Mouse (Mus musculus) neural tube, embryonic 13.5 days (tissue): ENCODE results near the gene Cmtm4. TPM values are rescaled to one million over a fixed set of nuclear protein-coding genes. Genes with fewer than 3 reads are reported as not detected.

Experiments used
- ATAC-seq: fragments of 200-750 bp; cut with Nextera tagmentation; 2 replicates; pipeline ENCODE4 v1.8.0; 2017; ENCODE audit warnings: low read depth, mild to moderate bottlenecking, moderate TSS enrichment, moderate library complexity
- H3K27ac ChIP-seq: fragments of 300-500 bp; sonication (generic); replicated peaks from 2 replicates; pipeline ENCODE4 v1.5.1; 2015; ENCODE audit warnings: moderate library complexity, mild to moderate bottlenecking, inconsistent platforms
- H3K27me3 ChIP-seq: fragments of 300-500 bp; sonication (generic); 2 replicates; pipeline ENCODE4 v1.6.1; 2015; ENCODE audit warnings: mild to moderate bottlenecking, inconsistent platforms
- H3K36me3 ChIP-seq: fragments of 300-500 bp; sonication (generic); 2 replicates; pipeline ENCODE4 v1.6.1; 2015; ENCODE audit warnings: mild to moderate bottlenecking, inconsistent platforms
- H3K4me1 ChIP-seq: fragments of 300-500 bp; sonication (generic); replicated peaks from 2 replicates; pipeline ENCODE4 v1.6.1; 2015; ENCODE audit warnings: inconsistent platforms
- H3K4me2 ChIP-seq: fragments of 300-500 bp; sonication (generic); 2 replicates; pipeline ENCODE4 v1.6.1; 2015; ENCODE audit warnings: inconsistent platforms, mild to moderate bottlenecking, moderate library complexity
- H3K4me3 ChIP-seq: fragments of 300-500 bp; sonication (generic); 2 replicates; pipeline ENCODE4 v1.5.1; 2015; ENCODE audit warnings: mild to moderate bottlenecking, inconsistent platforms
- H3K9ac ChIP-seq: fragments of 300-500 bp; sonication (generic); 2 replicates; pipeline ENCODE4 v1.6.1; 2015; ENCODE audit warnings: moderate library complexity, mild to moderate bottlenecking, inconsistent platforms
- H3K9me3 ChIP-seq: fragments of 300-500 bp; sonication (generic); 2 replicates; pipeline ENCODE4 v1.6.1; 2016; ENCODE audit warnings: inconsistent platforms
- WGBS: fragments of 180-500 bp; shearing (Covaris S2); methylation state at CpG from one replicate; pipeline ENCODE4 v1.1.7; 2015; 5-methylcytosine and 5-hydroxymethylcytosine counted together
- polyA plus RNA-seq: library from polyadenylated mRNA; unstranded; fragments of >200 nt; fragmentation: Nextera tagmentation; extraction: Ambion mirVana; gene quantifications from 2 replicates; pipeline ENCODE4 v1.2.1, GENCODE M21; 2015

The Cmtm4 gene
- polyA plus RNA-seq, 1 experiment from 2014 or later: 1.6 TPM

GRCm38 (mm10) chr8:104342426-104342825 is 53.2 kb downstream of the Cmtm4 start:
- Histone ChIP-seq H3K9me3 (no peaks in the 10 kb centered on the region), H3K4me2 (no peak overlapping the region), H3K27ac (no peak overlapping the region), H3K4me3 (no peak overlapping the region), H3K27me3 (no peaks in the 10 kb centered on the region), H3K36me3 (no peaks in the 10 kb centered on the region), H3K4me1 (peaks cover 20% of the 10 kb centered on the region), H3K9ac (no peak overlapping the region)
- ATAC-seq: no peak
- 82% methylated on average over 5 of the region's 5 CpGs for WGBS

GRCm38 (mm10) chr8:104341678-104342077 is 53.9 kb downstream of the Cmtm4 start:
- no peaks in the 10 kb centered on the region for H3K36me3 ChIP-seq
- peaks cover 18% of the 10 kb centered on the region for H3K4me1 ChIP-seq
- H3K4me2 ChIP-seq: peak overlapping the region; percentile 86
- no peak overlapping the region for H3K27ac ChIP-seq
- 43% methylated on average over 6 of the region's 6 CpGs for WGBS
- H3K9ac ChIP-seq: no peak overlapping the region
- H3K4me3 ChIP-seq: peak overlapping the region; percentile 60
- no peaks in the 10 kb centered on the region for H3K9me3 ChIP-seq
- no peaks in the 10 kb centered on the region for H3K27me3 ChIP-seq
- ATAC-seq: no peak

GRCm38 (mm10) chr8:104341106-104341561 is 54.5 kb downstream of the Cmtm4 start:
- peak; percentile 72 for ATAC-seq
- H3K9ac ChIP-seq: peak overlapping the region; percentile 78
- H3K4me3 ChIP-seq: peak overlapping the region; percentile 60
- no peaks in the 10 kb centered on the region for H3K27me3 ChIP-seq
- under 1% methylated on average over 24 of the region's 24 CpGs for WGBS
- H3K9me3 ChIP-seq: no peaks in the 10 kb centered on the region
- peak overlapping the region; percentile 86 for H3K4me2 ChIP-seq
- H3K36me3 ChIP-seq: no peaks in the 10 kb centered on the region
- peak overlapping the region; percentile 75 for H3K27ac ChIP-seq
- H3K4me1 ChIP-seq: peaks cover 16% of the 10 kb centered on the region

GRCm38 (mm10) chr8:104340233-104341105 is 55.1 kb downstream of the Cmtm4 start:
- ATAC-seq: peak; percentile 77
- H3K9me3 ChIP-seq: no peaks in the 10 kb centered on the region
- peak overlapping the region; percentile 60 for H3K4me3 ChIP-seq
- H3K27me3 ChIP-seq: no peaks in the 10 kb centered on the region
- under 1% methylated on average over 51 of the region's 54 CpGs for WGBS
- H3K4me2 ChIP-seq: peak overlapping the region; percentile 86
- no peaks in the 10 kb centered on the region for H3K36me3 ChIP-seq
- H3K27ac ChIP-seq: peak overlapping the region; percentile 75
- H3K4me1 ChIP-seq: peaks cover 16% of the 10 kb centered on the region
- H3K9ac ChIP-seq: peak overlapping the region; percentile 78

GRCm38 (mm10) chr8:104339983-104340232 is 55.7 kb downstream of the Cmtm4 start:
- no peaks in the 10 kb centered on the region for H3K27me3 ChIP-seq
- H3K27ac ChIP-seq: no peak overlapping the region
- H3K9me3 ChIP-seq: no peaks in the 10 kb centered on the region
- whole genome bisulfite sequencing: 0% methylated on average over 6 of the region's 6 CpGs
- H3K36me3 ChIP-seq: no peaks in the 10 kb centered on the region
- H3K4me1 ChIP-seq: peaks cover 16% of the 10 kb centered on the region
- ATAC-seq: peak; percentile 9
- peak overlapping the region; percentile 86 for H3K4me2 ChIP-seq
- H3K9ac ChIP-seq: peak overlapping the region; percentile 78
- H3K4me3 ChIP-seq: peak overlapping the region; percentile 60

- ATAC-seq: no peak; the same call in 1 of the 2 replicates
- H3K27me3 ChIP-seq: no peaks in the 10 kb centered on the region
- no peak within 1 kb of the TSS for H3K27ac ChIP-seq
- H3K9me3 ChIP-seq: no peaks in the 10 kb centered on the region
- WGBS: 20% methylated on average over 16 of the region's 18 CpGs
- H3K36me3 ChIP-seq: no peaks in the 10 kb centered on the region
- peak within 1 kb of the TSS; percentile 60 for H3K4me3 ChIP-seq
- H3K4me2 ChIP-seq: peak within 1 kb of the TSS; percentile 86
- peaks cover 16% of the 10 kb centered on the region for H3K4me1 ChIP-seq
- H3K9ac ChIP-seq: peak within 1 kb of the TSS; percentile 78
Observed at GRCm38 (mm10) chr8:104339229-104339982, 56.2 kb downstream of the Cmtm4 start, which contains the start of gene Cmtm3. TSS of gene Cmtm3 (plus strand) at chr8:104339410.

GRCm38 (mm10) chr8:104337890-104338289 is 57.7 kb downstream of the Cmtm4 start:
- H3K36me3 ChIP-seq: no peaks in the 10 kb centered on the region
- WGBS: 53% methylated on average over 3 of the region's 3 CpGs
- no peak overlapping the region for H3K4me3 ChIP-seq
- no peak for ATAC-seq
- no peak overlapping the region for H3K27ac ChIP-seq
- H3K27me3 ChIP-seq: no peaks in the 10 kb centered on the region
- no peaks in the 10 kb centered on the region for H3K9me3 ChIP-seq
- H3K4me2 ChIP-seq: no peak overlapping the region
- H3K4me1 ChIP-seq: peaks cover 13% of the 10 kb centered on the region
- no peak overlapping the region for H3K9ac ChIP-seq

GRCm38 (mm10) chr8:104336806-104337205 is 58.8 kb downstream of the Cmtm4 start:
- Histone ChIP-seq H3K27me3 (no peaks in the 10 kb centered on the region), H3K4me3 (no peak overlapping the region), H3K27ac (no peak overlapping the region), H3K4me2 (no peak overlapping the region), H3K36me3 (no peaks in the 10 kb centered on the region), H3K4me1 (peaks cover 13% of the 10 kb centered on the region), H3K9ac (no peak overlapping the region), H3K9me3 (no peaks in the 10 kb centered on the region)
- WGBS: 86% methylated on average over 1 of the region's 1 CpGs
- ATAC-seq: no peak

GRCm38 (mm10) chr8:104334196-104334595 is 61.4 kb downstream of the Cmtm4 start:
- no peak for ATAC-seq
- no peaks in the 10 kb centered on the region for H3K4me1 ChIP-seq
- no peaks in the 10 kb centered on the region for H3K36me3 ChIP-seq
- whole genome bisulfite sequencing: 63% methylated on average over 1 of the region's 1 CpGs
- no peaks in the 10 kb centered on the region for H3K27me3 ChIP-seq
- no peak overlapping the region for H3K27ac ChIP-seq
- no peaks in the 10 kb centered on the region for H3K9me3 ChIP-seq
- H3K9ac ChIP-seq: no peak overlapping the region
- H3K4me2 ChIP-seq: no peak overlapping the region
- no peak overlapping the region for H3K4me3 ChIP-seq

- Histone ChIP-seq H3K36me3 (no peaks in the 10 kb centered on the region), H3K9me3 (no peaks in the 10 kb centered on the region), H3K27me3 (no peaks in the 10 kb centered on the region), H3K27ac (no peak overlapping the region), H3K4me2 (no peak overlapping the region), H3K9ac (no peak overlapping the region), H3K4me1 (no peaks in the 10 kb centered on the region), H3K4me3 (no peak overlapping the region)
- no peak for ATAC-seq
- WGBS: 85% methylated on average over 5 of the region's 5 CpGs
Observed at GRCm38 (mm10) chr8:104333786-104334185, 61.8 kb downstream of the Cmtm4 start.

- Histone ChIP-seq H3K4me3 (no peak overlapping the region), H3K9me3 (no peaks in the 10 kb centered on the region), H3K27ac (no peak overlapping the region), H3K4me1 (no peaks in the 10 kb centered on the region), H3K36me3 (no peaks in the 10 kb centered on the region), H3K4me2 (no peak overlapping the region), H3K9ac (no peak overlapping the region), H3K27me3 (no peaks in the 10 kb centered on the region)
- 83% methylated on average over 5 of the region's 5 CpGs for WGBS
- no peak for ATAC-seq
Observed at GRCm38 (mm10) chr8:104332665-104333631, 62.7 kb downstream of the Cmtm4 start.
